Mouse (Mus musculus) megakaryocyte, adult 5-6 weeks (primary cell): ENCODE results near the gene Erg. TPM values are rescaled to one million over a fixed set of nuclear protein-coding genes. Genes with fewer than 3 reads are reported as not detected.

Source experiments
- ATAC-seq: 2 replicates; pipeline ENCODE4 v1.8.0; 2016; ENCODE audit warnings: mild to moderate bottlenecking, inconsistent platforms; ENCODE audit not compliant: poor library complexity, severe bottlenecking
- total RNA-seq, 2 experiments: library from RNA; stranded (forward) in 1 of 2; stranded (reverse) in 1 of 2; fragments of 153-499, 151-499 nt in 1 of 2; fragments of 221-1000, 200-1000 nt in 1 of 2; gene quantifications; 2 replicates each; pipeline versions ENCODE4 v1.2.3 to v1.2.4; 2015 to 2017

The Erg gene
- 3.5 and 3.7 TPM in 2 replicates for total RNA-seq (2015)
- total RNA-seq (2017) = 6.2 and 8.9 TPM in 2 replicates

DNA sequence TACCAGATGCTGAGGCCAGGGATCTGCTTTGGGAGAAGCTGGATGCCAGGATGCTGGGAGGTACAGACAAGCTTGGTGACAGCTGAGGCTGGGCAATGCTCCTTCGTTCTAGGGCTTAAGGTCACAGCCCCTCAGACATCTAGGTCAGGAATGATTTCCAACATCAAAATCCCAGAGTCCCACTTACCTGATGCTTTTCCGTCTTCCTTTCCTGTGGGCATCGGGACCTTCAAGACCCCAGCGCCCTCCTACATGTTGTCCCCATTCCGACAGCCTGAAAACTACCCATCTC lies at the start of gene Erg:
Gene Erg (minus strand): TSS at position 283 of the 292 bp plus-strand sequence.
- no peak for ATAC-seq

DNA sequence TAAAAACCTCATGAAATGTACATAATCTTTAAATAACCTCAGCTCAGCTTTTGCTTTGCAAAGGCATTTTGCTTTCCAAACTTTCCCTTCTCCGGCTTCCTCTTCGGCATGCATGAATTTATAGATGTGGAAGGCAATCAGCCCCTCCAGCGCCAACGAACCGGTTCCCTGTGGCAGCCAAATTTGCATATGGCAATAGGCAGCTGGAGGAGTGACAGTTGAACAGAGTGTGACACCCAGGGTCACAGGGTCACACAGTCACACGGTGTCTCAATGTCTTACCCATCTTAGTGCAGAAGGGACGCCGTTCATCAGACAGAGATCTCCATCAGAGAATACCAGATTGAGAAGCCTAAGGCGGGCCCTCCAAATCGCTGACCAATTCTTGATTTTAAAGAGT lies 45.4 kb upstream of the Erg start:
- no peak for ATAC-seq

DNA sequence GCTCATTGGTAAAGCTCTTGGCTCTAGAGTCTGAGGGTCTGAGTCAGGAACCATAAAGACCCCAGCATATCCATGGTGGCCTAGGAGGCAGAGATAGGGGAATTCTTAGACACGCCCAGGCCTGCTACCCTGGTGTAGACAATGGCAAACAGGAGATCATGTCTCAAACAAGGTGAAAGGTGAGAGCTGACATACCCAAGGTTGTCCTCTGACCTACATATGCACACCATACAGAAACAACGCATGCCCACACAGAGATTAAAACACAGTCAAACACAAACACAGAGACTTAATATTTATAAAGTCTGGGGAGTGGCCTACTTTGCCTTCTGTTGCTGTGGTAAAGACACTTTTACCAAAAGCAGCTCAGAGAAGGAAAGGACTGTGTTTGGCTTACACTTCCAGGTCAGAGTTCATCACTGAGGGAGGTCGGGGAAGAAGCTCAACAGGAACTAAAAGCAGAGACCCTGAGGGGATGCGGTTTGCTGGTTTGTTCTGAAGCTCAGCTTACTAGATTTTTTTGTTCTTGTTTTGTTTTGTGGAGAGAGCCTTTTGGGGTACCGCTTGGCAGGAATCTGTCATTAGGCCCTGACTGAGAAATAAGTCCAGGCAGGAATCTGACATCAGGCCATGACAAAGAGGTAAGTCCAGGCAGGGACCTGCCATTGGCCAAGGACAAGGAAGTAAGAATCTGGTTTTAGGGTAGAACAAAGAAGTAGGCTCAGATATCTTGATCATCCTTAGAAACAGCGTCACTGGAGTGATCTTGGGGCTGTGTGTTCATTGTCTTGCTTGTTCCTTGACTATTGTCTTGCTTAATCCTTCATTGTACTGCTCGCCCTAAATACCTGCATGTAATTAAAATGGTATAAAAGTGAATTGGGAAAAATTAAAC lies 37.7 kb upstream of the Erg start:
- no peak for ATAC-seq

DNA sequence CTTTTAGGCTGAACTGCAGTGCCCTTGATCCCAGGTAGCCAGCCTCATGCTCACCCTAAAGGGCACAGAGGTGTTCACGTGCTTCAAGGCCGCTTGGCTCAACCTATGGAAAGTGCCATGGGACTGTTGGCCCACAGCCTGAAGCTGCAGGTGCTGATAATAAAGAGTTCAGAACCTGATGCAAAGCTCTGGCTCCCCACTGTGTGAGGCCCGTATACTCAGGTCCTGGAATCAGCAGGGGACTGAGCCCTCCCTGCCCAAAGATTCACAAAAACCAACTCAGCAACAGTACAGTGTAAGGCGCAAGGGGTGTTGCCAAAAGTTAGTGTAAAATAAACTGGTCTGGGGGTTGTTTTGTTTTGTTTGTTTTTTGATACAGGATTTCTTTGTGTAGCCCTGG lies 36.7 kb upstream of the Erg start:
- no peak for ATAC-seq

DNA sequence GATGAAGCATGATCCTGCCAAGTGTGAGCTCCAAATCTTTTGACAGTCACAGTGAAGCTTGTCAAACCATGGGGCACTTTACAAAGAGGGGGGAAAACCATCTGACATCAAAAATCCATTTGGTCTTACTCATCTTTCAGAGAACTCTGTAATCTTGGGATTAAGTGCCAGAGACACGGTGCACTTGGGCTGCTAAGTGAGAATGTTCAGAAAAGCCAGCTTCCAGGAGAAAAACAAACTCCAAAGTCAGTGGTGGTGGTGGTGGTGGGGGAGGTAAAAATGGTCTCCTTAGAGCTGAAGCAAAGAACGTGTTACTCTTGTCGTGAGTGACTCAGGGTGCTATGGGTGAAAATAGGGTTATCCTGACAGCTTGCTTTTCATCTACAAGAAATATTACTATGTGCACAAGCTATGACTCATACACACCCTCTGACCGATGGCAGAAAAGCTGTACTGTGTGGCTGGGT lies 33.5 kb upstream of the Erg start:
- no peak for ATAC-seq

DNA sequence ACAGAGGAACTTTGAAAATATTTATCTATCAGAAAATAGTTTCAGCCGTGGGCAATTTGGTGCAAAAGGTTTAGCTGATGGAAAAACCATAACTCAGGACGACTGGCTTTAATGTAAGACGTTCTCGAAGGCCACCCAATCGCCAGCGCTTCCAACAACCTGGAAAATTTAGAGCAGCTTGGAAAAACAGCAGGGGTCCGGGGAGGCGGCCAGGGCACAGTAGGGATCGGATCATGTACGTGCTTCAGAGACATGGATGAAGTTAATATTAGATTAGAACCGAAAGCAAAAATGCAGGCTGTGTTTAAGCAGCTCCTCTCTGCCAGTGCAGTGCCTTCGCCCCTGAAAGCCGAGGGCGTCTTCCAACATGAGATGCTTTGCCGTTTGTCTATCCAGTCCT lies 31.8 kb upstream of the Erg start:
- no peak for ATAC-seq

DNA sequence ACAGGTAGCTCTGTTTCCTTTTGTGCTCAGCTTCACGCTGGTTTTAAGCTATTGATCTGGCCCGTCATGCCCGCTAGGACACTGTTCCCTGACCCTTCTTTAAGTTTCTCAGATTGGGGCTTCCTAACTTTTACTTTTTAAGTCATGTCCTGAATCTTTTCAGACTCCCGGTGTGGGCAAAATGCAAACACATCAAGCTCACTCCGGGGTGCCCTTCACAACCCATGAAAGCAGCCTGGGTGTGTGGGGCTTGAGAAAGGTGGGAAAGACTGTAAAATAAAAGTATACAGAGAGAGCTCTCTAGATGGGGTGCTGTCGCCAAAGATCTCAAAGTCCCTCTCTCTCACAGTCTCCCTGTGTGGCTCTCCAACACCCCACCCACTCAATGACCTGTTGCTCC lies 31.3 kb upstream of the Erg start:
- ATAC-seq = no peak

DNA sequence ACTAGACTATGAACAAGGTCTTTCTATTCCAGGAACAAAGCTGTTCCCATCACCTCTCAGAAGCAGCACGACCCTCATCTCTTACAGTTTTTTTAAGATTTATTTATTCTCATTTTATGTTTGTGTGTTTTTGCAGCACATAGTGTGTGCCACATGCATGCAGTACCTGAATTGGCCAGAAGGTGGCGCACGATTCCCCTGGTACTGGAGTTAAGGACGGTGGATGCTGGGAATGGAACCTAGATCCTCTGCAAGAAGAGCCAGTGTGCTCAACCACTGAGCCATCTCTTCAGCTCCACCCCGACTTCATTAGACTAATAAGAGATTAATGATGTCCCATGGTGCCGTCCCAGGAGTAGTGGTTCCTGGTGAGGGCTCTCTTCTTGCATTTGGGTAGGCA lies 29.2 kb upstream of the Erg start:
- peak; percentile 61 for ATAC-seq

DNA sequence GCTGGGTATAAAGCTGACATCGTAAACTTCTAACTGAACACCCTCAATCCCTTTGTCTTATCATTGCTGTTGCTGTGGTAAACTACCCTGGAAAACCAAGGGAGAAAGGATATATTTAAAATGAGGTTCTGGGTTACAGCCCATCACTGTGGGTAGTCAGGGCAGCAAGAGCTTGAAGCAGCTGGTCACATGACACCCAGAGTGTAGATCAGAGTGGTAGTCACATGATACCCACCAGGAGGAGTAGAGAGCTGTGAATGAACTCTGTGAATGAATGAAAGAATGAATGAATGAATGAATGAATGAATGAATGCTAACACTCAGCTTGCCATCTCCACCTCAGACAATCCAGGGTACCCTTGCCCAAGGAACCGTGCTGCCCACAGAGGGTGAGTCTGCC lies 28.1 kb upstream of the Erg start:
- ATAC-seq = no peak

DNA sequence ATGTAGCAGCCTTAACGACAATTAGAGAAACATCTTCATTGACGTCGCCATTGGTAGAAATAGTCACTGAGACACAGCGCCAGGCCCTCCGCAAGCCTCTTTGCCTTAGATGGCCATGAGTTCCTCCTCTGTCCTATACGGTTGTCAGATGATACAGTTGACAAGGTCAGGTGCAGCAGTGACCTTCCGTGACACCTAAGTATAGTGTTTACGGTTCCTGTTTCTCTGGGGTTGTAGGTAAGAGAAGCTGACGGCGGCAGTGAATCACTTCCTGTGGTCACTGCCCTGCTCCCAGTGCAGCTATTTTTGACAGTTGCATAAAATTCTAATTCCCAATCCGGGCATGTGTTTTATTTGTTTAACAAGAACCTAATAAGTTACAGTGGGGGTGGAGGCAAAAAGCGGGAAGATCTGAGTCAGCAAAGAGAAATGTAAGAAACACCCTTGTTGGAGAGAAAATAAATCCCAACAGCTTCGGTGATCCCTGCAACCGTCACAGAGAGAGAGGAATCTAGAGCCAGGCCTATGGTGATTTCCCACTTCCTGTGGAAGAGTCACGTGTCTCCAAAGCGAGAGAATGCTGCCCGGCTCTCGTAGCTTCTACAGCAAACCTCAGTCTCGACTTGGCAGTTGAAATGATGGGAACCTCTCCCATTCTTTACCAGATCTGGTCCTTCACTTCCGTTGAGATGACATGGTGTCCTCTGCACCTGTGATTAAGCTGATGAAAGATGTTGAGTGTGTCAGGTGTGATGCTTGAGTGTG lies 25.8 kb upstream of the Erg start:
- ATAC-seq = peak; percentile 79

DNA sequence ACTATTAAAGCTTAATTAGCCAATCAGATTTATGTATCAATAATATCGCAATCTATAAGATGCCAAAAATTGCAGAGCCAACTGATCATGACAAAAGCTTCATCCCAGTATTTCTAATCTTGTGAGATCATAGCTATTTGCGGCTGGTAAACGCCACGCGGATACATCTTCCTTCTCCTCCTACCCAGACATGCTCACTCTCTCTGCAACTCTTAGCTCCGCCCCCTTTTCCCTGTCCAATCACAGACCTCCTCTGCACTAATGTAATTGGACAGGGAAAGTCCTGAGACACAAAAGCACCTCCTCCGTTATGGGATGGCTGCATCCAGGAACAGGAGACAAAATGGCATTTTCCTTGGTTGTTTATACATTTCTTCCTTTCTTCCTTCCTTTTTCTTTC lies 22.2 kb upstream of the Erg start:
- no peak for ATAC-seq

DNA sequence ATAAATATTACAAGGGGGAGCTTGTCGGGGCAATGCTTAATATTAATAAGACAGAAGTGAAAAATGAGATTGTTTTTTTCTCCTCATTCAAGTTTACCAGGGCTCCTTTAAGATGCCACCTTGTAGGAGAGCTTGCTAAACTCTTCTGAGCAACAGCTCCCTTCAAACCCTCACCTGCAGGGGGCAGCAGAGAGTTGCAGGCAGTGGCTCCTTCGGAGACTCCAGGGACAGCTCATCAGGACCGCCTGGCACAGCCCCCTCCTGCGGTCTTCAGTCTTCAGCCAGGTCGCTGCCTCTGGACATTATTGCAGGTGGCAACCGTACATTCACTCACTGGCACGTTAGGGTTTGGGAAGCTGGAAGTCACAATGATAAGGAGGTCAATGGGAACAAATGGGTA lies 18.9 kb upstream of the Erg start:
- peak; percentile 75 for ATAC-seq

DNA sequence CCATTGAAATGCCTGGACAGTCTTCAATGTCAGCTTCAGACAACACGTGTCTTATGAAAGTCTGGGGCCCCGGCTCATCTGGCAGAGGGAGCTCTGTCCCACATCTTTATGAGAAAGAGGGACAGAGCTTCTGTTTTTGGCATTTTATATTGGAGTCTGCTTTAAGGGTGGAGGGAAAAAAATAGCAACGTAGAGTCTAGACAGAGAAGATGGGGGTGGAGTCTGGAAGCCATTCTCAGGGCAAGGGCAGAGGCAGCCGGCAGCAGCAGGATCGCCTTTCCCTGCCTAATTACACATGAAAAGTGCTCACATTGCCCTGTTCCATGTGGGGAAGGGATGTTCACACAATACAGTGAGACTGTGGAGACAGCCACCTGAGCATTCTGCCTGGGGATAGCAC lies 16.1 kb upstream of the Erg start:
- no peak for ATAC-seq

DNA sequence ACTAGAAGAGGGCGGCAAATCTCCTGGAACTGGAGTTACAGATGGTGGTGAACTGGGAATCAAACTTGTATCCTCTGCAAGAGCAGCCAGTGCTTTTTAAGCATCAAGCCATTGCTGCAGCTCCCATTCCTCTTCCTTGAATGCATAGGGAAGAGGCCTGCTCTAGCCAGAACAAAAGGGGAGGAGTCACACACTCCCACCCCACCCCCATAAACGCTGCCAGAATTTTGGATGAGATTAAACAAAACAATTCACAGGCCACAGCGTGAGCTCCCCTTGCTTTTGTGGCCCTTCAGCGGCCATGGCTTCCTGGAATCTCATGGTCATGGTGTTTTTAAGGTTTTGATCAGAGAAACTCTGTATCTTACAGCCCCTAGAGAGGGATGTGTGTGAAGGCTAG lies 15.4 kb upstream of the Erg start:
- ATAC-seq = no peak

DNA sequence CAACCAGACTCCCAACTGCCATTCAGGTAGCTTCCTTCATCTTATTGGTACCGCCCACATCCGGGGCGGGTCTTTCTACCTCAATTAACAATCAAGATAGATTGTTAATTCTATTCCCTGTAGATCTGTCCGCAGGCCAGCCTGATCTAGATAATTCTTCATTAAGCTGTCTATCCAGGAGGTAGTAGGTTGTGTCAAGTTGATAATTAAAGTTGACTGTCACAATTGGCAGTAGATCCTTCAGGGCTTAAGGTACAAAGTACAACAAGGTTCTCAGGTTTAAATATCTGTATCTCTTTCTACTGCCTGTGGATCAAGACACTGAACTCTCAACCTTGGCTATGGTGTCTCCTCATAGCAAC lies 14.8 kb upstream of the Erg start:
- no peak for ATAC-seq

DNA sequence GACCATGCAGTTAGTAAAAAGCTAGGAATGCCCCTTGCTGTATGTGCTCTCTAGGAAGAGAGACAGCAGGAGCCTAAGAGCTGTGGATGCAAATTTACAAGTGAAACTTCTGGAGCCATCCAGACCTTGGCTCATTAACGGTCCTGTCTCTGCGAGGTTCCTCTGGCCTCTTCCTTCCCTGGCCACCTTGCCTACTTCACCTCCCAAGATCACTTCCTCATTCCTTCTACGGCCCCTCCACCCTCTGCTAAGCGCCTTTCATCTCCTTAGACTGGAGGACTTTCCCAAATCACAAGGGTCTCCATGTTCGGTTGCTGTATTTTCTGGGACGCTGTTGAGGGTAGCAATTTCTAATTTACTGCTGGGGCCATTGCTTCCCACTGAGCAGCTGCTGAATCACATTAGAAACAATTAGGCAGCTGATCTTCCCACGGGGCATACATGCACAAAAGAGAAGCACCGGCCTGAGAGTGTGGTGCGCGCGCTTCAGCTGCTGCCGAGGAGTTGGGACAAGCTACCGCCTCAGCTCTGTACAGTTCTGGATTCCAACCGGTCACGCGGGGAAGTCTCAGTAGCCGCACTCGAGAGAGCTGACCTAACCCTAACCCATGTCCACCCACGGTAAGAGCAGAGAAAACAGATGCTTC lies 14.3 kb upstream of the Erg start:
- ATAC-seq = peak; percentile 83

DNA sequence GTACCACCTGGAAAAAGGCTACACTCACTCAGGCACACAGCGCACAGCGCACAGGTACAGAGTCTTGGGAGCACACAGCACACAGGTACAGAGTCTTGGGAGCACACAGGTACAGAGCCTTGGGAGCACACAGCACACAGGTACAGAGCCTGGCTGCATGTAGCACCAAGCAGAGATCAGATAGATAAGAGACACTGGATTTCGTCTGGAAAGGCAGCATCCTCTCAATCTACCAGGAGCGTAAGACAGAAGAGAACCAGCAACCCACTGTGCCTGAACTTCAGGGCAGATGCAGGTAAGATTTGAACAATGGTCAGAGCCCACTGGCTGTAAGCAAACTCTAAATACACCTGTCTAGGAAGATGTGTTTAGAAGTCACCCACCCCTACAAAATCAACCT lies 12.5 kb upstream of the Erg start:
- ATAC-seq = no peak

DNA sequence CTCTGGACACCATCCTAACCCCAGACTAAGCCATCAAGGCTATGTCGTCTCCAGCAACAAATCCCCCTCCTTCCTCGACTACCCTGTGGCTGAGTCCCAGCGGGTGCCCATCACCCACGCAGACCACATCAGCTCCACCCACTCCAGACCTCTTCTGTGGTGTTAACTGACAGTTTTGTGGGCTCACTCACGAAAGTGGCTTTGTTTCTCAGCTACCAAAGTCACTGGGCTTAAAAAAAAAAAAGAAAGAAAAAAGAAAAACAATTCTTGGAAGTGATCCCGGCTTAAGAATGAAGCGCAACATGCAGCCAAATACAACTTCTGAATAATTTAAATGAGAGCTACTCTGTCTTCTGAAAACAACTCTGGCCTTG lies 11.2 kb upstream of the Erg start:
- no peak for ATAC-seq

DNA sequence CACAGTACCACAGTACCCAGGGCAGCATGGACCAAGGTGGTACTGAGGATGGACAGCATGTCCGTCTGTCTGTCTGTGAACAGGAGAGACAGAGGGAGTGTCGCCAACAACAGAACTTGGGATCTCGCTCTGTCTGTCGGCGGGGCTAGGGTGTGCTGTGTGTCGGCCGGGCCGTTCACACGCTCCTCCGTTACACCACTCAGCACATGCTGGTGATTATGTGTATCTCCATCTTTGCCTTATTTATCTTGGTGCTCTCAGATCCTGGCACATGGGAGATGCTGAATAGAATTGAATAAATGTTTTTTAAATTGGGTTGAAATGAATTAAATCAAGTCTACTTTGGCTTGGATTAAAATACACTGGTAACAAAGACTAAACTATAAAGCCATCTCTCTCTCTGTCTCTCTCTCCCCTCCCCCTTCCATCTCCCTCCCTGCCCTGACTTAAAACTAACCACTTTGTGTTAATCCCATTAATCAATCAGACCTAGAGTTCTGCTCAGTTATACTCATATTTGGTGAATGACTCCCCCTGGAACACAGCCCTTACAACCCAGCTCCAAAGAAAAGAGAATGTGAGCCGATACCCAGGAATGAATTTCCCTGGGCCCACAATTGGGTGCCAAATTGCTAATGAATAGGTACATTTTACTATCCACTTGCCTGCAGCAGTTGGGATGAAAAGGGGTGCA lies 10.6 kb upstream of the Erg start:
- ATAC-seq = no peak

DNA sequence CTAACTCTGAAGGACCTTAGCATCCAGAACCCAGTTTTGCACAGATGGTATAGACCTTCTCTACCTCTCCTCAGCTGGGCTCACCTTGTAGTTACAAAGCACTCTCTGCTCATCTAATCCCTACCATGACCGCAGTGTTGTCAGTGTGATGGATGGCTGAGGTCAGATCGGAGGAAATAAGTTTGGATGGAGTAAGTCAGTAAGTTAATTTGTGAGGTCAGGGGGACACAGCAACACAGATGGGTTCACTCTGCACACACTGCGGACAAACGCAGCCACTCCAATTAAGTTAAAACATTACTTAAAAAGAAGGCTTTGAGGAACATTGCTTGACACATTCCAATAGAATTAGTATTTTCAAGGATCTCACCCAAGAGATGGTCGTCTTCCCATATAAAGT lies 2.5 kb upstream of the Erg start:
- ATAC-seq = no peak

DNA sequence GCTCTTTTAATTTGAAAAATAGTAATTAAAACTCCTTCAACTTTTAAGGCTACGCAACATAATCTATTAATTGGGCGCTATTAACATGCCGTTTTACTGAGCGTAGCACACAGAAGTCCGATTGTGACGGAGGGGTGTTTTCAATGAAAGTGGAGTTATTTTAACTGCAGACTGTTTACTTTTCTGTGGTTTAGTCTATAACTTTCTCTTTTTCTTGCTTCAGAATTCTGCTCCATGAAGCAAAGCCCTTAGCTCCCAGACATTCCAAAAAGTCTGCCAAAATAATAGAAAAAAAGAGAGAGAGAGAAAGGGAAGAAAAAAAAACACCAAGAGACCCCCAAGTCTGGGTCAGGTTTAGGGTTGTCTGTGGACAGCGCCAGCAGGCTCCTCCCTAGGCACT lies 333 bp upstream of the Erg start:
- ATAC-seq = no peak
